Mouse (Mus musculus) T-helper 2 cell (primary cell): ENCODE measurements around the gene Toe1.
"Not testable (repeated sequence)": the region's sequence is repeated elsewhere in the genome, so short reads cannot be mapped to it uniquely, and the experiment has no call there.

Source experiments
- in situ Hi-C: fragments of 300-600 bp; cut with MboI, MseI; formaldehyde crosslinking; loops from one replicate; pipeline ENCODE4 v1.15.1; 2025; ENCODE audit warnings: high pct_unique_total_duplicates

Gene Toe1

DNA sequence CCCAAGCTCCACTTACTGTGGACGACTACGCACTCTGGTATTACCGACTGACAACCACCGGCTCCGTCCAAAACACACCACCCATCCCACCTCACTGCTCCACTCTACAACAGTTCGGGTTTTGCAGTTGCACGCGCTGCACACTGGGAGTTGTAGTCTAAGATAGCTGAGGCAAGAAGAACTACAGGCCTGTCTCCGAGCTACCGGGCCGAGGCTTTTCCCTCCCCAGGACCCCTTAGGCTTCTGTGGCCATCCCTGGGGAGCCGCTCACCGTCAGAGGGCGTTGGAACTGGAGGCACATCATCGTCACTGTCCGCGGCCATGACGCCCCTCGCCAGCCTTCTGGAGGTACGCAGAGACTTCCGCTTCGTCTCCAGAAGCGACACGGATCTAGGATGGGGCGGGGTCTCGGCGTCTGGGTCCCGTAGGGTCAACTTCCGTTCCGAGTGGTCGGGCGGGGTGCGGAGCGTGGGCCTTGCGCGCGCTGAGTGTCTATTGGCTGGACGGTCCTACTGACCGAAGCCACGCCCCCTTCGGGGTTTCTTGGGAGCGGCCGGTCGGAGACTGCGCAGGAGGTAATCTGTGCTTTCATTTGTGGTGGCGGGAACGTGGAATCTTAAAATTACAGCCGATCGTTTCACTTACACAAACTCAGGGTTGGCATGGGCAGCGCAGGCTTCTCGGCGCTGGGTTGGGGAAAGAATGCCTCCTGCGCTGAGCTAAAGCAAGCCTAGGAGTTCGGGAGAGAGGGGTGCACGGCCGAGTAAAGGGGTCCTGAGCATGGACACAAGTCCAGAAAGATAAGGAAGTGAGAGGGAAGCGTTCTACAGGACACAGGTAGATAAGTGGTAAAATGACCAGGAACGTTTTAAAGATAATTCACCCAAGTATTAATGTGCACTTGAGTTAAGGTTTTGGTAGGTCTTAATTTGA, at the start of gene Toe1, which contains the start of gene Mutyh:
TSS of gene Toe1 (minus strand) at position 444 of the 933 bp plus-strand sequence.
TSS of gene Mutyh (plus strand) at position 527 of the 933 bp plus-strand sequence.
- in situ Hi-C loops, result no loop called here

DNA sequence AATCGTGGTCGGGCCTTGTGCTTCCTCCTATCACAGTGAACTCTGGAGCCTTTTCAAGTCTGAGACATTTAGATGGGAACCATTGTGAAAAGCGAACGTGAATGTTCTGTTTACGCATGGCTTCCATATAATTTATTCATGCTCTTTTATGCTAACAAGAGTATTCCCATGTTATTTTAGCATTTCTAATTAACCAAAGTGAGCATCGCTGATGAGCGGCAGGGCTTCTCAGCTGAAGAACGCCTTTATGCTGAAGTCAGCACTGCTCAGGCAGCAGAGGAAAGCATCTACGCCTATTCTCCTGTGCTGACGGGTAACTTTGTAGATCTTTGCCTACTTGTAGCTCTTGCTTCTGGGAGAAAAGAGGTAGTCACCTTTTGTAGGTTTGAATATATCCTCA, 49.8 kb upstream of the Toe1 start:
- in situ Hi-C loops, result no loop called here

DNA sequence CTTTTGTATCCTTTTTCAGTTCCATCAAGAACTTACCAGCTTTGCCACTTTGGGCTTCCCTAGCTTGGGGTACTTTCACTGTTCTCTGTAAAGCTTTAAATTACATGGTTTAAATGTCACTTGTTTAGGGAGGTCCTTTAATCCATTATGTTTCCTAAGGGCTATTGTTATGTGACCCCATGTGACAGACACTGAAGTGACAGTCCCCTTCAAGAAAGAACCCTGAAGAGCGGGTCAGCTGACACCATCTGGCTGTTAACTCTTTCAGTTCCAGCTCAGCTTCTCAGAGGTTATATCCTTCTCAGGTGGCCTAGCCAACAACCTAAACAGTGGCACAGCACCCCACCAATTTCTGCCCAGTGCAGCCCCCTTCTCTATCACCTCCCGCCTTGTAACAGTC, 46.8 kb upstream of the Toe1 start:
- in situ Hi-C loops, result no loop called here

DNA sequence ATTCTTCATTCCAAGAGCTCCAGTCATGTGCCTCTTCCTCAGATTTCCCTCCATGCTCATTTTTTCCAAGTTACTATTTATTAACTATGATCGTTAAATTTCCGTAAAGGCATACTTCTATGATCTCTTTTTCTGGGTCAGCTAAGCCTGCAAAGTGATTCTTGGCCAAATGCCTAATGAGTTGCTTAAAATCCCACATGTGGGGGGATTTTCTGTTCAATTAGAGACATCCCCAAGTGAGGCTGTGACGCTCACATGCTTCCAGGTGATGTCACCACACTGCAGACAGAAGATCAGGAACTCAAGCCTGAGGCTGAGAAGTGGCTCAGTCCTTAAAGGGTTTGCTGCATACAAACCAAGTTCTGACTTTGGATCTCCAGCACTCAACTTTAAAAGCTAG, 42.5 kb upstream of the Toe1 start:
- in situ Hi-C loops, result no loop called here

DNA sequence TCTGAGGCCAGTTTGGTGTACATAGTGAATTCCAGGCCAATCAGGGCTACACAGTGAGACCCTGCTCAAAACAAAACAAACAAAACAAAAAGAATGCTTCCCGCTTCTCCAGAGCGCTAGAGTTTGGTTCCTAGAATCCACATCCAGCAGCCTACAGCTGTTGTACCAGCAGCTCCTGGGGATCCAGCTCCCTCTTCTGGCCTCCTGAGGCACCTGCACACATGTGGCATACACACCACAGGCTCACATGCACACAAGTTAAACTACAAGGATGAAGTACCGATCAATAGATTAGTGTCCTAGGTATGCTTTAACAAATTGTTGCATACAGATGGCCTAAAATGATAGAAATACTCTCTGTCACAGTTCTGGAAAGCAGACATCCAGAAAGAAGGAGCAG, 36.9 kb upstream of the Toe1 start:
- in situ Hi-C loops, result no loop called here

DNA sequence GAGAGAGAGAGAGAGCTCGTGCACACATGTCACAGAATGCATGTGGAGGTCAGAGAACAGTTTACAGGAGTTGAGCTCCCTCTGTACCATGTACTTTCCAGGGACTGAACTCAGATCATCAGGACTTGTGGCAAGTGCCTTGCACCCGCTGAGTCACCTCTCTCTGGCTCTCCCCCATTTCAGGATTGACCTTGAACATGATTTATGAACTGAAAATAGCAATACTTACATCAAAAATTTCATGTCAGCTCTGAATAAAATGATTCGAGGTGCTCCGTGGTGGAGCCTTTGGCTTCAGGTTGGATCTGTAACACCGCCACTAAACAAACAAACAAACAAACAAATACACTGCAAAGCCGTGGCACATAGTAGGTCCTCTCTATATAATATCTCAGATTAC, 33.4 kb upstream of the Toe1 start:
- in situ Hi-C loops, result no loop called here

DNA sequence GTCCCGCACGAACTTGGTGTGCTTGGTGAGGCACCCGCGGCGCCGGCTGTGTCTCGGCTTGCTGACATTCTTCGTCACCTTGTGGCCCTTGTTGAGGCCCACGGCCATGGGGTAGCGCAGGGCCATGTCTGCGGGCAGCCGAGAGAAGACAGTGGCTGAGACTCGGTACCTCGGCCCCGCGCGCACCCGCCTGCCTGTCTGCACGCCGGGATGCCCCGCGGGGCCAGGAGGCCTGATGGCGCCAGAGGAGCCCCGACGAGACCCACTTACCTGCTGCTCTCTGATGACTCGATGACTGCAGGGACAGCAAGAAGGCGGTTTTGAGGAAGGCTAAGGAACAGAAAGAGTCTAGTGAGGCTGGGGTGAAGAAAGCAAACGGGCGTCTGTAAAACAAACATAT, 32.7 kb upstream of the Toe1 start:
- in situ Hi-C loops, result not testable (repeated sequence)

DNA sequence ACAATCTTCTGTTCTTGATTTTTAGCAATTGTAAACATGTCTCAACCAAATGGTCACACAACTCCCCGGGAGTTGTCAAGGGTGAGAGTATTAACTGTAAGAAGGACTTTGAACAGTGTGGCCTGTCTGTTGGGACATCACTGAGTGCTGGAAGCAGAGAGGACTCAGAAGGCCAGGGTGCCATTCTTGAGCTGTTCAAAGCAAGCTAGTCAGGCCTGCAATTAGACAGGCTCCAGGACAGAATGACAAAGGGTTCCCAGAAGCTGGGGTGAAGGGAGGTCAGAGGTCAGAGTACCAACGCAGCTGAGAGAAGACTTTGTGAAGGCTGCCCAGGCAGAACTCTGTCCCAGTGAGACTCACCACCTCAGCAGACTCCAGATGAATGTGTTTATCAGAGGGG, 31.6 kb upstream of the Toe1 start:
- in situ Hi-C loops, result no loop called here

DNA sequence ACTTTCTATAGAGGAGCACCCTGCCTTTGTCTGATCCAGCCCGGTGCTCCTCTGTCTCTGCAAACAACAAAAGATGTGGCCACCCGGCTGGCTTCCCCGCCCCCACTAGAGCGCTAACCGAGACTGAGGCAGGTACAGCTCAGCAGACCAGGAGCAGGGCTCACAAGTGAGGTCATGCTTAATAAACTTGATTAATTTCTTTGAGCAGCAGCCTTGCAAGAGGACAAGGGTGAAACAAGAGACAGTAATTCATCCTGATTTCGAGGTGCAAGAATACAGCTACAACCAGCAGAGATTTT, 22.6 kb upstream of the Toe1 start:
- in situ Hi-C loops, result loop anchor here (5.0 kb wide), 1 partner anchor 147 kb away; no protein-coding TSS in a partner anchor

DNA sequence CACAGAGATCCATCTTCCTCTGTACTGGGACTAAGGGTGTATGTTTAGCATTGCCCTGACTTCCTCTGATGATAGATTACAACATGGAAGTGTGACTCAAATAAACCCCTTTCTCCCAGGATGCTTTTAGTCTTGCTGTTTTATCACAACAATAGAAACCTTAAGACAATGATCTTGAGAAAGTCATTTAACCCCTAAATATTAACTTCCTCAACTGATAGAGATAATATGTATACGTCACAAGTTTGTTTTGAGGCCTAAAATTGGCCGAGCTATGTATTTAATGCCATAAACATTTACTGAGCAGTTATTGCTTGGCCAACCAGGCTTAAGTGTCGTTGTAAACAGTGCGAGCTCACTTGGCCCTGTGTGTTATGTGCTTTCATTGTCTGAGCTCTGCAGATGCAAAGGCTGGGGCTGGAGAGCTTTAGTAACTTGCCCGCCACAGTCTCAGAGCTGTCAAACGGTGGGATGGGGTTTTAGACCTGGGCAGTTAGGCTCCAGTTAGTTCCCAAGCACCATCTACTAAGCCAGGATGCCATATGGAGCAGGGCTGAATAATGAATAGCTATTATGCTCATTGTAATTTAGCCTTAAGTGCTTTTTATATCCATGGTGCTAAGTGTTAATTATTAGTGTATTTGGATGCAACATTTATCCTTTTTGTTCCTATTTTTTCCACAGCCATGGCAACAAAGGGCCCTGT, 22.1 kb upstream of the Toe1 start:
- in situ Hi-C loops, result loop anchor here (5.0 to 10.0 kb wide), 2 partner anchors 148 to 305 kb away; partner anchors contain the start of gene Plk3

DNA sequence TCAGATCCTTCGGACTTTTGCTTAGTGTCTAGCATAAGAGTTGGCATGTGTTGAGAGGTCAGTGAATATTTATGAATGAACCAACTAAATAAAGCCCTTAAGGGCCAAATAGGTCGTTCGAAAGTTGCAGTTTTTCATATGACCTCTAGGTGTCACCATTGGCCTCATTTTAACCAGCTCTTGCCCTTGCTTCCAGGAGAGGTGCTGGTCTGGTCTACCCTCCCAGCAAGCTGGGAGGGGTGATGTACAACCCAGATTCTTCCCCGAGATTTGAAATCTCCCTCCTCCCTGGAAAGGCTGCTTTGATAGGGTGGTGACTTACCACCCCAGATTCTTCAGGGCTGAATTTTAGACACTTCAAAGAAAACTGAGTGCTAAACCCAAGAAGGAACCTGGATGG, 20.4 kb upstream of the Toe1 start:
- in situ Hi-C loops, result loop anchor here (10.0 kb wide), 1 partner anchor 307 kb away; the partner anchor contains the start of gene Plk3

DNA sequence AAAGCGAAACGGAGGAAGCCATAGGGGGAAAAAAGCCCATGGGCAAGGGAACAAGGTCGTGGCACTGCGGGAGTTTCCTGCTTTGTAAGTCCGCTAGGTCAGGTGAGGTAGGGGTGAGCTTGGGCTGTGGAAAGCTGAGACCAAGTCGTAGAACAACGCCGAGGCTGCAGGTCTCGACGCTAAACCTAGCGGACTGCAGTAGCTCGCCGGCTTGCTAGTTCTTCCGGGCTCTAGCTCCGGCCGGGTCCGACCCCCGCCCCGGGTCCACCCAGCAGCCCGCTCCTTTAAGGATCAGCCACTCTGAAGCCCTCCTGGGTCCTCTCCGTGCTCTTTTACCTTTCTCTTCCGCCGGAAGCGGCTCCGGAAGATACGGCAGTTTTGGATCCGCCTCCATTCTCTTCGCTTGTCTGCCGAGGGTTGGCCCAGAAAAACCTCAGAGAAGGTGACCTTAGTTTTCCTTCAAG, 17.1 kb upstream of the Toe1 start:
- in situ Hi-C loops, result loop anchor here (10.0 kb wide), 1 partner anchor 310 kb away; the partner anchor contains the start of gene Plk3

DNA sequence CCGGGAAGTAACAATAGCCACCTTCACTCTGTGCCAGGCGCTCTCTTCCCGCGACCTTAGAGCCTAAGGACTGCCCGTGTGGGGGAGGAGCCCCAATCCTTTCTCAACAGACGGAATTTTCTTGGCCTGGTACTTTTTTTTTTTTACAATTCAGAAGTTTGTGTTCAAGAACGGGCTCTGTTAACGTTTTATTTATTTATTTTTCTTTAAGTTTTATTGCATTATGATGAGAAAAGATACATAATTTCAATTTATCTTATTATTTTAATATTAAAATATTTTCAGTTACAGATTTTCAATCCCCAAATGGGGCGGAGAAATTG, 14.2 kb upstream of the Toe1 start, which contains the start of gene Hpdl:
TSS of gene Hpdl (minus strand) at position 14 of the 323 bp plus-strand sequence.
- in situ Hi-C loops, result loop anchor here (10.0 kb wide), 1 partner anchor 313 kb away; the partner anchor contains the start of gene Plk3

DNA sequence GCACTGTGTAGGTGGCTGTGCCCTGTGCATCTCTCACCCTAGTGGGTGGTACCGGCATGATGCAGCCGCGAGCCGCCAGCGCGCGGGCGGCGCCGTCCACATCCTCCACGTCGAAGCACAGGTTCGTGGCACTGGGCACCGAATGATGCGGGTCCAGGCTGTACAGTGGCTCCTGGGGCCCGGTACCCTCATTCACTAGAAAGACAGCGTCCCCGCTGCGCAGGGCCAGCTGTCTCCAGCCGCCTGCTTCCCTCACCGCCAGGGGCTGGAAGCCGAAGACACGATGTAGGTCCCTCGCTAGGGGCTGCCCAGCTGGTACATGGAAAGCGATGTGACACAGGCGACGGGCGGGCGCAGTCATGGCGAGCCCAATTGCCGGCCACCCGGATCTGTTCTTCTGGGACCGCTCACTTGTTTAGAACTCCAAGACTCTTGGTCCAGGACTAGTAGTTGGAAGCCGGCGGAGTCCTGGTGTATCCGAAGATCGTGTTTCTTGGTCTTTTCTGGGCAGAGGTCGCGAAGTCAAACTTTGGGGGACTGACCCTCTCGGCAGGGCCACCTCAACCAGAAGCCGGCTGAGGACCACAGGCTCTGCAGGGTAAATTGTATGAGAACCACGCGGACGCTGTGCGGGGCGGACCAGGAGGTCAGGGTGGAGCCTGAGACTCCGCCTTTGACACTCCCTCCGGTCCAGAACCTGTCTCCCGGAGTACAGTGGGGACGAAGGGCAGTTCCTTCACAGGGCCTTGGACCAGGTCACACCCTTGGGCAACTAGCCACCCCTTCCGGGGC, 13.7 kb upstream of the Toe1 start:
- in situ Hi-C loops, result loop anchor here (10.0 kb wide), 1 partner anchor 314 kb away; the partner anchor contains the start of gene Plk3

DNA sequence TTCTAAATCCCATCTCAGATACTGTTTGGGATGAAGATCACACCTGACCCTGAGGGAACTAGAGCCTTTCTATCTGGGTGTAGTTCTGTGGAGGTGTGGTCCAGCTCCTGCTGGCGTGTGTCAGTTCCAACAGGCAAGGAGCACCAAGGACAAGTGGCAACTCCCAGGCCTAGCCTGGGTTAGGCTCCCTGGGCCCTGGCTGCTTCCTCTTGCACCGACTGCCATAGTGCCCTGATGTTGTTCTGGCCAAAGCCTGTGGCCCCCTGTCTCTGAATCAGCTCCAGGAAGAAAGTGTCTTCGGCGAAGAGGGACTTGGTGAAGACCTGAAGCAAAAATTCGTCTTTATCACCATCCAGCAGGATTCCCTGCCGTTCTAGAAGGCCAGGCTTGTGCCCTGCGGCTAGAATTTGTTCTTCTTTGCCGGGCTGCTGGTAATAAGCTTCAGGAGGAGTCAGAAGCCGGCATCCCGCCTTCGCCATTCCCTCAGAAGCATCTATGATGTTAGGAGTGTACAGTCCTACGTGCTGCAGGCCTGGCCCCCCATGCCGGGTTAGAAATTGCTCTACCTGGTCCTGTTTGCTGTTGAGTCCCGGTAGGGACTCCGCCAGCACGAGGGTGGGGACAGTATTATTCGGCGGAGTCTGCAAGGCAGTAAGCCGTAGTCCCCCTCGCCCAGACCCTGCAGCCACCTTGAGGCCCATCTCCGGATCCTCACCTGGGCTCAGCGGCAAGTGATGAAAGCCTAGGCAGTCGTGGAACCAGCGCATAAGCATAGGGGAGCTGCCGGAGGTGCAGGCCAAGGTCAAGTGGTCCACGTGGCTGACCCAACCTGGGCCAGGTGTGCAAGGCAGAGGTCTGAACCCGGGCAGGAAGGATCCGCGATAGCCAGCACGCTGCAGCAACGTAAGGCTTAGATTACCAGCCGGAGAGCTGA, 12.8 kb upstream of the Toe1 start:
- in situ Hi-C loops, result loop anchor here (10.0 kb wide), 1 partner anchor 315 kb away; the partner anchor contains the start of gene Plk3

DNA sequence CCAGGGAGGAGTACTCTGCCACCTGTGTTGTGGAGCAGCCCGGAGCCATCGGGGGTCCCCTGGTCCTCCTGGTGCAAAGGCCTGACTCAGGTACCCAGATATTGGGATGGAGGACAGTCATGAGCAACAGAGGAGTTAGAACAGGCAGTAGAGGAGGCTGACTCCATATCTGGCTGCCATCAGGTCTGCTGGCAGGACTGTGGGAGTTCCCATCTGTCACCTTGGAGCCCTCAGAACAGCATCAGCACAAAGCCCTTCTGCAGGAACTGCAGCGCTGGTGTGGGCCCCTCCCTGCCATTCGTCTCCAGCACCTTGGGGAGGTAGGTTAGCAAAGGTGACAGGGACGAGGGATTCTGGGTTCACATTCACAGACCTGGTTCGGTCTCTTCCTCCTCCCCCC, 10.0 kb upstream of the Toe1 start:
- in situ Hi-C loops, result no loop called here

DNA sequence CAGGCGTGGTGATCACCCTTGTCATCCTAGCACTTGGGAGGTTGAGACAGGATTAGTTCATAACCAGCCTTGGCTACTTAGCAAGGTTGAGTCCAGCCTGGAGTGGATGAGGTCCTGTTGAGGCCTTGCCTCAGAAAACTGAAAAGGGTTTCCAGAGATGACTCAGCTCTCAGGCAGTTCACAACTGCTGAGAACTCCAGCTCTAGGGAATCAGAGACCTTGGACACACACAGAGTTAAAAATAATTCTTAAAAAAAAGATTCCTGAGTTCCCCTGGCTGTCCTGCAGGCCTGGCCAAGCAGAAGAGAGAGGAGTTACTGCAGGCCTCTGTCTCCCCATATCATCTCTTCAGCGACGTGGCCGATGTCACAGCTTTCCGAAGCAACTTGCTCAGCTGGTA, 7.8 kb upstream of the Toe1 start:
- in situ Hi-C loops, result no loop called here

DNA sequence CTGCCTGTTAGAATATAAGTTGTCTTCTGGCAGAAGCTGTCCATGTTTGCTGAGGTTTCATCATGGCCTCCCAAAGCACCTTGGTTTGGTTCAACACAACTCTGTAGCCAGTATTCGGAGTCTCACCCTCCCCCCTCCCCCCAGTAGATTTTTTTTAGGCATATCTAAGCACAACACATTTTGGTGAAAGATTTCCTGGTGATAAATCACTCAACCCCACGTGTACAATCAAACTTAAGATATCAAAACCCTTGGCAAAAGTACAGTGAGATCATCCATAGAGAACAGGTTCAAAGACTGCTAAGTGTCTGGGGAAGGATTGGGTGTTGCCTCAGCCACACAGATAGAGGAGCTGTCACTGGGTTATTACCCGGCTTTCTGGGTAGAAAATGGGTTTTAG, 3.6 kb upstream of the Toe1 start:
- in situ Hi-C loops, result no loop called here

DNA sequence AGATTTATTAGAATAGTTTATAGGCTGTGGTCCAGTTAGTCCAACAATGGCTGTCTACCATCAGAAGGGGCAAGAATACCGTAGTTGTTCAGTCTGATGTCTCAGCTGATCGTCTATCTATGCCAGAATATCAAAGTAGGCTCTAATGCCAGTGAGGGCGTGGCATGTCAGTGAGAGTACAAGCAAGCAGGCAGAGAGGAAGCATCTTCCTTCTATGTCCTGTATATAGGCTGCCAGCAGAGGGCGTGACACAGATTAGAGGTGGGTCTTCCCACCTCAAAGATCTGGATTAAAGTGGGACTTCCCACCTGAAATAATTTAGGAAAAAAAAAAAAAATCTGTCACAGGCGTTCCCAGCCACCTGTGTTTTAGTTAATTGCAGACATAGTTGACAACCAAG, 7.5 kb downstream of the Toe1 start:
- in situ Hi-C loops, result no loop called here

DNA sequence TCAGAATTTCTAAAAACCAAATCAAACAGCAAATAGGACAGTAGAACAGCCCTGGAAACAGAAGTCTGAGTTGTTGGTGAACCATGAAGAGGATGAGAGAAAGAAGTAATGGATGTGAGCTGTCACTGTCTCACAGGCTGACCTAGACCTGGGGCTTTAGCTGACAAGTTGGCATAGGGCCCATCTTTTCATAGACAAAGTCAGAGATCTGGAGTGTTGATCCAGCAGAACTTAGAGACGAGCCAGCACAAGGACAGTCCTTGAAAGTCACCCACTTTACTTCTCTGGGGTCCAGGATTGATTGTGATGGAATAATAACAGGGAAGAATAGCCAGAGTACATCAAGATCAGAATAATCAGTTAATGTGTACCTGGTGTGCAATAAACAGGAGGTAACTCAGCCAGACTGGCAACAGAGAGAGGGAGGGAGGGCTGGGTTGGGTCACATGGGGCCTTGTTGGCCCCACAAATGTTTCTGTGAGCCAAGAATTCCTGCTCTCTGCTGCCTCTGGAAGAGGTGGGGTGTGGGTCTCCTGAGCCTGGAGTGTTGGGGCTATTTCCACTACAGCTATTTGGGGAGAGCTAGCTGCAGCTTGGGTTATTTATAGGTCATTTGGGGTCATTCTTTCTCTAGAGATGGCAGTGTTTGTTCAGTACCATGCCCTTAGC, 10.9 kb downstream of the Toe1 start:
- in situ Hi-C loops, result no loop called here
